Mouse (Mus musculus) bone marrow macrophage, adult 2 months (primary cell): ENCODE results near the gene Prmt1.

Experiments
- CTCF ChIP-seq: IDR thresholded peaks from 2 replicates; pipeline ENCODE4 v1.5.1; 2012; ENCODE audit warnings: low read depth, mild to moderate bottlenecking, low read length, moderate library complexity
- POLR2A ChIP-seq: IDR thresholded peaks from 2 replicates; pipeline ENCODE4 v1.6.1; 2012; ENCODE audit warnings: mild to moderate bottlenecking, low read depth, low read length, borderline replicate concordance

- TF ChIP-seq POLR2A (0 out of 2 replicates have a peak, but pooled peaks have one; percentile 3), CTCF (no peak)
Measured at GRCm38 (mm10) chr7:44997231-44997939, 11.0 kb upstream of the Prmt1 start, which contains the start of gene Irf3.
